Mouse (Mus musculus) gastrocnemius, adult 18-20 months (tissue): Measurements from ENCODE around the gene Nelfcd. TPM values are rescaled to one million over a fixed set of nuclear protein-coding genes. Genes with fewer than 3 reads are reported as not detected.

Source experiments
- DNase-seq: peaks from one replicate; pipeline ENCODE4 v3.0.0; 2021; ENCODE audit warnings: low spot score
- long read RNA-seq, 2 experiments: library from polyadenylated mRNA; stranded (forward); transcript quantifications; one replicate each; pipeline ENCODE4 v2.0.0; 2021
- total RNA-seq, 2 experiments: library from RNA; stranded (reverse); gene quantifications; 2 replicates each; pipeline ENCODE4 v1.2.3; 2021

Nelfcd gene
- total RNA-seq, result 10 to 100 TPM; 21.4 to 22.3 TPM
- long read RNA-seq, experiment 1, transcript Nelfcd-202 (15 exons, 2,279 nt), result major isoform, 54 of 60 reads
- long read RNA-seq, experiment 1, partial matches to known transcripts, result 1 of 60 reads
- long read RNA-seq, experiment 1, other reads (novel, unspliced or antisense), result 5 of 60 reads
- long read RNA-seq, experiment 2, transcript Nelfcd-202 (15 exons, 2,279 nt), result major isoform, 34 of 46 reads
- long read RNA-seq, experiment 2, partial matches to known transcripts, result 5 of 46 reads
- long read RNA-seq, experiment 2, other reads (novel, unspliced or antisense), result 7 of 46 reads

GRCm38 (mm10) chr2:174415731-174416310 lies at the start of gene Nelfcd:
Gene Nelfcd, plus strand, starts transcription at chr2:174415804.
- peak; percentile 94 for DNase-seq

DNA sequence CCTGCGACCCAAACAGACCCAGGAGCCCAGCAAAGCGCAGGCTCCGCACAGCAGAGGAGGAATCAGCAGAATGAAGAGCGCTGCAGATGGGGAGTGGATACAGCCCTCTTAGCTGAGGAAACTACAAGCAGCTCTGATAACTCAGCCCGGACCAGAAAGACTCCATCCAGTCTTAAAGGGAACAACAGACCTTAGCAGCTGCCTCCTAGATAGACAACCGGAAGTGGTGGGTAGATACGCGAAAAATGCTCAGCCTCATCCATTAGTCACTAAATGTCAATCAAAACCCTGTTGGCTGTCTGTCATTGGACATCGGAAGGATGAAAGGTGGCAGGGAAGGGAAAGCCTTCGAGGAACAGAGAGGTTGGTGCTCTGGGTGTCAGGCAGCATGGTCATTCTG lies 49.0 kb upstream of the Nelfcd start:
- no peak for DNase-seq

DNA sequence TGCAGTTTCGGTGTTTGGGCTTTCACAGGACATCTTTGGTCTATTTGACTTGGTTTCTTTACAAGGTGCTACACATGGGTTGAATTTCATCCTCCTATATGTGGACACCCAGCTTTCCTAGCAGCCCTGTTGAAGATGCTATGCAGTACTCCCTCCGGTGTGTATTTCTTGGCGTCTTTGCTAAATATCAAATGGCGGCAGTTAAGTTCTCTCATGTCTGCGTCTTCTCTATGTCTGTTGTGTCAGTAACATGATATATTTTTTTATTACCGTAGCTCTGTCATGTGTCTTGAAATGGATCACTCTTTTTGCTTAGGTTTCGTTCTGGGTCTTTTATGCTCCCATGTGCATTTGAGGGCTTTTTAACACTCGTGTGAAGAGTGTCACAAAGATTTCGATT lies 34.6 kb upstream of the Nelfcd start:
- no peak for DNase-seq

- DNase-seq, result no peak
These were observed 23.7 kb upstream of the Nelfcd start for GRCm38 (mm10) chr2:174391936-174392335.

DNA sequence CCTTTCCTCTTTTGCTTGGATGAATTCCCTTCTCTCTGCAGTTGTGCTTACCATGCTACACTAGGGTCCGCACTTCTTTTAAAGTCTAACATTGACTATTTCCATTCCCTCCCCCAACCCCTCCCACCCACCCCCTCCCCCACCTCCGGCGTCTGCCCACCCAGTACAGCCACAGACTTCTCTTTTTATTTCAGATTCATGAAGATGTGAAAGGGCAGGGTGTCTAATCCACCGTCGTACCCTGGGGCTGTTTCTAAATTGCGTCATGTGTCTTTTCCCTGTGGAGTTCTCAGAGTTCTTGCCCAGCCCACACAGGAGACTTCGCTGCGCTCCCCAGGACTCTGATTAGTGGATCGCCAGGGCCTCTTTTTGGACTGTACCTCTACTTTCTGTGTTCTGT lies 23.1 kb upstream of the Nelfcd start:
- DNase-seq, result no peak

GRCm38 (mm10) chr2:174393383-174393782 lies 22.2 kb upstream of the Nelfcd start:
- no peak for DNase-seq

GRCm38 (mm10) chr2:174396643-174397042 lies 19.0 kb upstream of the Nelfcd start:
- no peak for DNase-seq

GRCm38 (mm10) chr2:174397065-174397464 lies 18.5 kb upstream of the Nelfcd start:
- no peak for DNase-seq

DNA sequence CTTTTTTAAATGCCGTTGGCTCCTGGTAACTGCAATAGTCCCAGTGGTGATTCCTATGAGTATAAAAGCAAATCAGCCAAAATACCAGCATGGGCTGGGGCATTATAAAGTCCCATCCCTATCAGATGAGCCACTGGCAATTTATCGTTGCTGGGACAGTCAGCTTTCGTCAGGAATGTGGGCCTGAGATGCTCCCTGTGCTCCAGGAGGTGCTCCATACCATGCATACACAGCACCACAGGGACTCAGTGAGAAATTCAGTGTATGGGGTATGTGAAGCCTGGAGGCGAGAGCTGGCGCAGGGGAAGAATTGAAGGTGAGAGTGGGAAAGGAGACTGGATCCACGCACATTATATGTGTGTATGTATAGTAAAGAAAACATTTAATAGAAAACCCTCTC lies 17.7 kb upstream of the Nelfcd start:
- DNase-seq, result no peak

GRCm38 (mm10) chr2:174400396-174400795 lies 15.2 kb upstream of the Nelfcd start:
- no peak for DNase-seq

GRCm38 (mm10) chr2:174410222-174410621 lies 5.4 kb upstream of the Nelfcd start:
- no peak for DNase-seq

- DNase-seq, result no peak
These were observed 2.5 kb upstream of the Nelfcd start for GRCm38 (mm10) chr2:174413127-174413526.

GRCm38 (mm10) chr2:174415001-174415730 lies 438 bp upstream of the Nelfcd start:
- DNase-seq, result no peak

GRCm38 (mm10) chr2:174421107-174421506 lies 5.5 kb downstream of the Nelfcd start:
- no peak for DNase-seq

GRCm38 (mm10) chr2:174424301-174425085 lies 8.9 kb downstream of the Nelfcd start:
- no peak for DNase-seq

- no peak for DNase-seq
These were observed 11.3 kb downstream of the Nelfcd start for GRCm38 (mm10) chr2:174426856-174427255.

GRCm38 (mm10) chr2:174428076-174428835 lies 12.7 kb downstream of the Nelfcd start:
- DNase-seq, result no peak

GRCm38 (mm10) chr2:174428996-174429591 lies 13.5 kb downstream of the Nelfcd start:
- DNase-seq, result no peak

DNA sequence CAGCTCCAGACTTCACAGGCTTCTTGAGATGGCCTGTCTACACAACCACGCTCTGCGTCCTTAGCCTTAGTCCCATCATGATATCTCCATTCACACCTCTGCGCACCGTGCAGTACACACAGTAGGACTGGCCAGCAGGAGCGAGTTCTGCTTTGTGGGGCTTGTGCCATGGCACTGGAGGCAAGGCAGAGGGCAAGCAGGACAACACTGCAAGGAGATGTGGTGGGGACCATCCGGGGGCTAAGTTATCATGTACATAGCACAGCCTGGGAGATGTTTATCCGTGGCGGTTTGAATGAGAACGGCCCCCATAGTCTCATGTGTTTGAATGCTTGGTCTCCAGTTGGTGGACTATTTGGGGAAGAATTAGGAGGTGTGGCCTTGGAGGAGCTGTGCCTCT lies 19.3 kb downstream of the Nelfcd start:
- no peak for DNase-seq

DNA sequence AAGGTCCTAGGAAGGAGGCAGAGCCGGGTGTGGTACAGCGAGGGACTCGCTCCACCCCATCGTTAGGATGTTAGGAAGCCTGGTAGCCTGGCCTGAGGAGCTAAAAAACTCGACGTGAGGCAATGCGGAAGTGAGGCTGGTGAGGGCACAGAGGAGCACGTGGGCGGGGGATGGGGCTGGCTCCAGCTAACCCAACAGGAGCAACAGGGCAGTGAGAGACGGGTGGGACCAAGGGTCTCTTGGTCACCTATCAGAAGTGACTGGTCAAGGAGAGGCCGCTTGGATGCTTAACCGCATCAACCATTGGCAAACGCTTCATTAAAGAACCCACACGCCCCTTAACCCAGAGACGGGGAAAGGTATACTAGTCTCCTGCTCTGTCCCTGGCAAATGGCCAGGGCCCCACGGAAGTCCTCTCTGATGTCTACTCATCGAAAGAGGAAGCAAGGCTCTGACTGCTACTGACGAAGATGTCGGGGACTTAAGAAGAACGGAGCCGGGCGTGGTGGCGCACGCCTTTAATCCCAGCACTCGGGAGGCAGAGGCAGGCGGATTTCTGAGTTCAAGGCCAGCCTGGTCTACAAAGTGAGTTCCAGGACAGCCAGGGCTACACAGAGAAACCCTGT lies 20.6 kb downstream of the Nelfcd start:
- no peak for DNase-seq
